Mouse (Mus musculus): ENCODE data around the gene Nr2f6. TPM values are rescaled to one million over a fixed set of nuclear protein-coding genes. Genes with fewer than 3 reads are reported as not detected.
A peak's percentile ranks its signal among the peaks of the same experiment; 100 is the strongest.

Gene Nr2f6
- 61.1 and 65.7 TPM in 2 replicates for total RNA-seq (2021)
- long read RNA-seq, experiment 1, transcript Nr2f6-201 (4 exons, 2,218 nt), result major isoform, 306 of 422 reads
- long read RNA-seq, experiment 1, partial matches to known transcripts, result 8 of 422 reads
- long read RNA-seq, experiment 1, other reads (novel, unspliced or antisense), result 108 of 422 reads
- long read RNA-seq, experiment 2, transcript Nr2f6-201 (4 exons, 2,218 nt), result major isoform, 225 of 338 reads
- long read RNA-seq, experiment 2, partial matches to known transcripts, result 6 of 338 reads
- long read RNA-seq, experiment 2, other reads (novel, unspliced or antisense), result 107 of 338 reads

- DNase-seq, result peak; percentile 84
Measured at GRCm38 (mm10) chr8:71381421-71381970, at the start of gene Nr2f6. Gene Nr2f6, minus strand, starts transcription at chr8:71381960.

GRCm38 (mm10) chr8:71422121-71422520, 40.4 kb upstream of the Nr2f6 start:
- no peak for DNase-seq

GRCm38 (mm10) chr8:71411535-71412273, 29.9 kb upstream of the Nr2f6 start:
- no peak for DNase-seq

- no peak for DNase-seq
Measured at GRCm38 (mm10) chr8:71408231-71408630, 26.5 kb upstream of the Nr2f6 start.

GRCm38 (mm10) chr8:71407441-71407840, 25.7 kb upstream of the Nr2f6 start:
- DNase-seq, result no peak

GRCm38 (mm10) chr8:71406099-71407015, 24.6 kb upstream of the Nr2f6 start:
- peak; percentile 85 for DNase-seq

- peak; percentile 98 for DNase-seq
Measured at GRCm38 (mm10) chr8:71405401-71406098, 23.8 kb upstream of the Nr2f6 start, which contains the start of gene Ankle1. Gene Ankle1, plus strand, starts transcription at chr8:71406010.

- no peak for DNase-seq
Measured at GRCm38 (mm10) chr8:71404951-71405351, 23.2 kb upstream of the Nr2f6 start.

GRCm38 (mm10) chr8:71404011-71404410, 22.3 kb upstream of the Nr2f6 start:
- no peak for DNase-seq

- DNase-seq, result no peak
Measured at GRCm38 (mm10) chr8:71403107-71403885, 21.5 kb upstream of the Nr2f6 start.

GRCm38 (mm10) chr8:71402446-71402964, 20.7 kb upstream of the Nr2f6 start:
- DNase-seq, result no peak

GRCm38 (mm10) chr8:71401454-71401853, 19.7 kb upstream of the Nr2f6 start:
- no peak for DNase-seq

GRCm38 (mm10) chr8:71400826-71401225, 19.1 kb upstream of the Nr2f6 start:
- no peak for DNase-seq

GRCm38 (mm10) chr8:71397701-71398100, 15.9 kb upstream of the Nr2f6 start:
- DNase-seq, result no peak

- DNase-seq, result peak; percentile 96
Measured at GRCm38 (mm10) chr8:71396639-71397305, 15.0 kb upstream of the Nr2f6 start, which contains the start of gene Babam1. Gene Babam1, plus strand, starts transcription at chr8:71396861.

- DNase-seq, result peak; percentile 49
Measured at GRCm38 (mm10) chr8:71395629-71396028, 13.9 kb upstream of the Nr2f6 start, which contains the start of gene Ushbp1. Gene Ushbp1, minus strand, starts transcription at chr8:71395802.

GRCm38 (mm10) chr8:71395071-71395470, 13.3 kb upstream of the Nr2f6 start:
- DNase-seq, result no peak

- peak; percentile 4 for DNase-seq
Measured at GRCm38 (mm10) chr8:71394481-71394880, 12.7 kb upstream of the Nr2f6 start.

GRCm38 (mm10) chr8:71392871-71393270, 11.1 kb upstream of the Nr2f6 start:
- DNase-seq, result peak; percentile 75

GRCm38 (mm10) chr8:71392391-71392790, 10.6 kb upstream of the Nr2f6 start:
- DNase-seq, result no peak

All from adrenal gland, postnatal 14 days (tissue).